Mouse (Mus musculus): ENCODE results near the gene Lhfp. TPM values are rescaled to one million over a fixed set of nuclear protein-coding genes. Genes with fewer than 3 reads are reported as not detected.

The Lhfp gene
- polyA plus RNA-seq, 1 experiment = 1.0 TPM

DNA sequence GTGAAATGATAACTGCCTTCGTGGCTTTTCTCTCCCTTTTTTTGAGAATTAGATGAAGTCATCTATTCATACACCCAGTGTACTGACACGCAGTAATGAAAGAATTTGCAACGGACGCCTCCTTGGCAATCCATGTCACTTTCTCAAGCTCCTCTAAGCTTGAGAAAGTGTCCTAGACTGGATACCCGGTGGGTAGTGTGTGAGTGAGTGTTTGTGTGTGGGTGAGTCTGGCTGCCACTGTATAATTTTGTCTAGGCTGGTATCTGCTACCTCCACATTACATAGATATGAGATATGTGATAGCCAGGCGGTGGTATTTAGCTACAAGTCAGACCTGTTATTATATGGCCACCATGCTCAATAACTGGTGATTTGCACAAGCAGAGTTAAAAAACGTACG lies 1.6 kb upstream of the Lhfp start:
- TF ChIP-seq POLR2A (IDR thresholded peaks at IDR 0.05; ENCODE audit: borderline replicate concordance, low read depth, low read length) (no peak), CTCF (IDR thresholded peaks at IDR 0.05; ENCODE audit: low read depth, low read length) (no peak)
- no peak overlapping the region for H3K4me3 ChIP-seq (ENCODE audit: insufficient read depth, low read length)
- no peaks in the 10 kb centered on the region for H3K4me1 ChIP-seq (ENCODE audit: control insufficient read depth, insufficient read depth, low read length)
- no peak overlapping the region for H3K27ac ChIP-seq (ENCODE audit: insufficient read depth, low read depth, low read length)

GRCm38 (mm10) chr3:53040593-53041410 lies 526 bp upstream of the Lhfp start:
- H3K27ac ChIP-seq (ENCODE audit: insufficient read depth, low read depth, low read length) = no peak overlapping the region
- TF ChIP-seq POLR2A (IDR thresholded peaks at IDR 0.05; ENCODE audit: borderline replicate concordance, low read depth, low read length) (no peak), CTCF (IDR thresholded peaks at IDR 0.05; ENCODE audit: low read depth, low read length) (no peak)
- H3K4me1 ChIP-seq (ENCODE audit: control insufficient read depth, insufficient read depth, low read length) = no peaks in the 10 kb centered on the region
- peak overlapping the region; percentile 46 for H3K4me3 ChIP-seq (ENCODE audit: insufficient read depth, low read length)

- Histone ChIP-seq H3K27ac (ENCODE audit: insufficient read depth, low read depth, low read length) (no peak overlapping the region), H3K4me3 (ENCODE audit: insufficient read depth, low read length) (peak overlapping the region; percentile 46; the same call in 1 of the 2 replicates), H3K4me1 (ENCODE audit: control insufficient read depth, insufficient read depth, low read length) (no peaks in the 10 kb centered on the region)
- TF ChIP-seq CTCF (IDR thresholded peaks at IDR 0.05; ENCODE audit: low read depth, low read length) = no peak
- no peak for TF ChIP-seq POLR2A (IDR thresholded peaks at IDR 0.05; ENCODE audit: borderline replicate concordance, low read depth, low read length)
Measured at GRCm38 (mm10) chr3:53042240-53042567, 876 bp downstream of the Lhfp start.

GRCm38 (mm10) chr3:53043206-53043780 lies 2.0 kb downstream of the Lhfp start:
- TF ChIP-seq CTCF (IDR thresholded peaks at IDR 0.05; ENCODE audit: low read depth, low read length) = no peak
- no peak for TF ChIP-seq POLR2A (IDR thresholded peaks at IDR 0.05; ENCODE audit: borderline replicate concordance, low read depth, low read length)
- H3K27ac ChIP-seq (ENCODE audit: insufficient read depth, low read depth, low read length) = no peak overlapping the region
- no peaks in the 10 kb centered on the region for H3K4me1 ChIP-seq (ENCODE audit: control insufficient read depth, insufficient read depth, low read length)
- H3K4me3 ChIP-seq (ENCODE audit: insufficient read depth, low read length) = no peak overlapping the region

DNA sequence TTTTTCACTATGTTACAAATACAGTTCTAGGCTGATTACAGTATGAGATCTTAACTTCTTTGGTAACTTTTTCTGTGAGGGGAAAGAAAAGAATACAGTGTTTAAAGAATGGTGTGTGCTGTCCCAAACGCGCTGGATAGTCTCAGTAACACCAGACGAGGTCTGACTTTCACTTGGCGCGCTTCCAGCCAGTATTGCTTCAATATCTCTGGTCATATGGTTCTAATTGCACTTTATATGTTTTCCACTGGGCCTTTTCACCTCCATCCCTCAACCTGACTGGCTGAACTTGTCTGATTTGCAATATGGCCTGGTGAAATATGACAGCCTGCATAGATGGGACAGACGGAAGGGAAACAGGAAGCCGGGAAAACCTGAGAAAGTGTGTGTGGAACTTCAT lies 2.9 kb downstream of the Lhfp start:
- H3K27ac ChIP-seq (ENCODE audit: insufficient read depth, low read depth, low read length) = no peak overlapping the region
- H3K4me1 ChIP-seq (ENCODE audit: control insufficient read depth, insufficient read depth, low read length) = no peaks in the 10 kb centered on the region
- H3K4me3 ChIP-seq (ENCODE audit: insufficient read depth, low read length) = no peak overlapping the region
- TF ChIP-seq POLR2A (IDR thresholded peaks at IDR 0.05; ENCODE audit: borderline replicate concordance, low read depth, low read length) (no peak), CTCF (IDR thresholded peaks at IDR 0.05; ENCODE audit: low read depth, low read length) (no peak)

DNA sequence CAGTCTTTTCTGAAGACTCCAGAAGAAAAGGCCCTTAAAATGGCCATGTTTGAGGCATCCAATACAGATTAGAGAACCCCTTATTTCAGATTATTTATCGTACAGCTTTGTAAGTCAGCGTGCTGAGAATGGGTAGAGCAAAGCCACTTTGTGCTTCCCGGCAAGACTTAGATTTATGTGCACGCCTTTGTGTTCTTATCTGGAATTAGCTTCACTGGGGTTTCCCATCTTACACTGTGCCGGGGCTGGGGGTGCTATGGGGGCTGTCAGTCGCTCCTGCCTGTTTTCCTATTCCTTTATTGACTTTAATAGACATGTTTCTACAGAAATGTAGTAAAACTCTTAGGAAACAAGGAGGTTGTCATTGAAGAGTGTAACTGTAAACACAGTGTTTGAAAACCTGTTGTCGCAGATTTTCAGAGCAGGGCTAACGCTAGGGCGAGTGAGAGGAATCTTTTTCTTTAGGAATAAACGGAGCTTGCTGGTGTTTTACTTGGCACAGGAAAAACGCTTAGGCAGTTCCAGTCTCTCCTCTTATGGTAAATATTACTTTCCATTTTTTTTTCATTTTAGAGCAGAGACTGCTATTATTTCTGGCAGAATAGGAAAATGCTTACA lies 3.5 kb downstream of the Lhfp start:
- Histone ChIP-seq H3K4me1 (ENCODE audit: control insufficient read depth, insufficient read depth, low read length) (no peaks in the 10 kb centered on the region), H3K4me3 (ENCODE audit: insufficient read depth, low read length) (no peak overlapping the region), H3K27ac (ENCODE audit: insufficient read depth, low read depth, low read length) (no peak overlapping the region)
- TF ChIP-seq POLR2A (IDR thresholded peaks at IDR 0.05; ENCODE audit: borderline replicate concordance, low read depth, low read length) (no peak), CTCF (IDR thresholded peaks at IDR 0.05; ENCODE audit: low read depth, low read length) (no peak)

DNA sequence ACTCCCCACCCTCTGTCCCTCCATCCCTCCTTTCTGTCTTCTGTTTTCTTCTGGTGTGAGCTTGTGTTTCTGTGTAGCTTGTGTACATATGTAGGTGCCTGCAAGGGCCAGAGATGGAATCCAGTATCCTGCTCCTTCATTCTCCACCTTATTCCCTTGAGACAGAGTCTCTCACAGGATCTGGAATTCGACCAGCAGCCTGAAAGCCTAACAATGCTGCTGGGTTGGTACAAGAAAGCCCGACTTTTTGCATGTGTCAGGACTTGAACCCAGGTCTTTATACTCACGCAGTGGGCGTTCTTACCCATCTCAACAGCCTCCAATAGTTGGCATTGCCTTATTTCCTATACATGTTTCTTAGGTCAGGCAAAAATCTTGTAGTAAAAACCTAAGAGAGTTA lies 4.4 kb downstream of the Lhfp start:
- TF ChIP-seq CTCF (IDR thresholded peaks at IDR 0.05; ENCODE audit: low read depth, low read length) = no peak
- TF ChIP-seq POLR2A (IDR thresholded peaks at IDR 0.05; ENCODE audit: borderline replicate concordance, low read depth, low read length) = no peak
- H3K27ac ChIP-seq (ENCODE audit: insufficient read depth, low read depth, low read length) = no peak overlapping the region
- no peaks in the 10 kb centered on the region for H3K4me1 ChIP-seq (ENCODE audit: control insufficient read depth, insufficient read depth, low read length)
- H3K4me3 ChIP-seq (ENCODE audit: insufficient read depth, low read length) = no peak overlapping the region

DNA sequence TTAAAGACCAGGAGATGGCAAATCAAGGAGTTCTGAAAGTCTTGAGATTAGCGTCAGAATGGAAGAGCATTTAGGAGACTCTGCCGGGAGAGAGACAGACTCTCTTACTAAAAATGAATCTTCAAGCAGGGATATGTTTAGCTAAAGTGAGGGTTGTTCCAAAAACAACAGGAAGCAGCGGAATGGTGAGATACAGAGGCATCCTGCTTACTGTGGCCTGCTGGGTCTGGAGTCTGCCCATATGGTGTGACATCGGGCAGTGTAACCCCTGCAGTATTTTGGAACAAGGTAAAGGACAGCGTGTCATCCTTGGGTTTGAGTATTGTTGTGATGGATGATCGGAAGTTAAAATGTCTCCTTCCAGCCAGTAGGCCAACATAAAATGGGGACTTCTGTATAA lies 5.0 kb downstream of the Lhfp start:
- TF ChIP-seq CTCF (IDR thresholded peaks at IDR 0.05; ENCODE audit: low read depth, low read length) = no peak
- TF ChIP-seq POLR2A (IDR thresholded peaks at IDR 0.05; ENCODE audit: borderline replicate concordance, low read depth, low read length) = no peak
- no peak overlapping the region for H3K4me3 ChIP-seq (ENCODE audit: insufficient read depth, low read length)
- H3K4me1 ChIP-seq (ENCODE audit: control insufficient read depth, insufficient read depth, low read length) = no peaks in the 10 kb centered on the region
- no peak overlapping the region for H3K27ac ChIP-seq (ENCODE audit: insufficient read depth, low read depth, low read length)

- Histone ChIP-seq H3K4me3 (ENCODE audit: insufficient read depth, low read length) (no peak overlapping the region), H3K27ac (ENCODE audit: insufficient read depth, low read depth, low read length) (no peak overlapping the region), H3K4me1 (ENCODE audit: control insufficient read depth, insufficient read depth, low read length) (no peaks in the 10 kb centered on the region)
- no peak for TF ChIP-seq POLR2A (IDR thresholded peaks at IDR 0.05; ENCODE audit: borderline replicate concordance, low read depth, low read length)
- no peak for TF ChIP-seq CTCF (IDR thresholded peaks at IDR 0.05; ENCODE audit: low read depth, low read length)
Measured at GRCm38 (mm10) chr3:53052385-53052784, 11.1 kb downstream of the Lhfp start.

GRCm38 (mm10) chr3:53056430-53056829 lies 15.1 kb downstream of the Lhfp start:
- H3K4me3 ChIP-seq (ENCODE audit: insufficient read depth, low read length) = no peak overlapping the region
- H3K27ac ChIP-seq (ENCODE audit: insufficient read depth, low read depth, low read length) = no peak overlapping the region
- H3K4me1 ChIP-seq (ENCODE audit: control insufficient read depth, insufficient read depth, low read length) = no peaks in the 10 kb centered on the region
- TF ChIP-seq POLR2A (IDR thresholded peaks at IDR 0.05; ENCODE audit: borderline replicate concordance, low read depth, low read length) (no peak), CTCF (IDR thresholded peaks at IDR 0.05; ENCODE audit: low read depth, low read length) (no peak)
